Mouse (Mus musculus) forebrain, embryonic 15.5 days (tissue): Measurements from ENCODE around the gene Frem1. TPM values are rescaled to one million over a fixed set of nuclear protein-coding genes. Genes with fewer than 3 reads are reported as not detected.
A peak's percentile ranks its signal among the peaks of the same experiment; 100 is the strongest.

Experiments
- ATAC-seq: fragments of 200-750 bp; cut with Nextera tagmentation; replicated peaks from 2 replicates; pipeline ENCODE4 v1.8.0; 2017; ENCODE audit warnings: mild to moderate bottlenecking, moderate TSS enrichment, moderate library complexity
- H3K27ac ChIP-seq: fragments of 300-500 bp; sonication (generic); replicated peaks from 2 replicates; pipeline ENCODE4 v1.5.1; 2015; ENCODE audit warnings: mild to moderate bottlenecking, inconsistent platforms
- H3K27me3 ChIP-seq: fragments of 300-500 bp; sonication (generic); 2 replicates; pipeline ENCODE4 v1.6.1; 2015; ENCODE audit warnings: inconsistent platforms
- H3K36me3 ChIP-seq: fragments of 300-500 bp; sonication (generic); 2 replicates; pipeline ENCODE4 v1.6.1; 2015; ENCODE audit warnings: mild to moderate bottlenecking, inconsistent platforms
- H3K4me1 ChIP-seq: fragments of 300-500 bp; sonication (generic); 2 replicates; pipeline ENCODE4 v1.6.1; 2015; ENCODE audit warnings: inconsistent platforms
- H3K4me2 ChIP-seq: fragments of 300-500 bp; sonication (generic); replicated peaks from 2 replicates; pipeline ENCODE4 v1.6.1; 2015; ENCODE audit warnings: mild to moderate bottlenecking, inconsistent platforms
- H3K4me3 ChIP-seq: fragments of 300-500 bp; sonication (generic); 2 replicates; pipeline ENCODE4 v1.5.1; 2015; ENCODE audit warnings: mild to moderate bottlenecking, inconsistent platforms
- H3K9ac ChIP-seq: fragments of 300-500 bp; sonication (generic); replicated peaks from 2 replicates; pipeline ENCODE4 v1.6.1; 2015; ENCODE audit warnings: mild to moderate bottlenecking, inconsistent platforms
- H3K9me3 ChIP-seq: fragments of 300-500 bp; sonication (generic); 2 replicates; pipeline ENCODE4 v1.6.1; 2016; ENCODE audit warnings: inconsistent platforms
- WGBS: fragments of 180-500 bp; shearing (Covaris S2); methylation state at CpG from one replicate; pipeline ENCODE4 v1.1.7; 2015; ENCODE audit warnings: mixed read lengths; 5-methylcytosine and 5-hydroxymethylcytosine counted together
- polyA plus RNA-seq: library from polyadenylated mRNA; unstranded; fragments of >200 nt; fragmentation: Nextera tagmentation; extraction: Ambion mirVana; gene quantifications from 2 replicates; pipeline ENCODE4 v1.2.1, GENCODE M21; 2015

Frem1 gene
- polyA plus RNA-seq, 1 experiment from 2014 or later: 1.7 TPM

DNA sequence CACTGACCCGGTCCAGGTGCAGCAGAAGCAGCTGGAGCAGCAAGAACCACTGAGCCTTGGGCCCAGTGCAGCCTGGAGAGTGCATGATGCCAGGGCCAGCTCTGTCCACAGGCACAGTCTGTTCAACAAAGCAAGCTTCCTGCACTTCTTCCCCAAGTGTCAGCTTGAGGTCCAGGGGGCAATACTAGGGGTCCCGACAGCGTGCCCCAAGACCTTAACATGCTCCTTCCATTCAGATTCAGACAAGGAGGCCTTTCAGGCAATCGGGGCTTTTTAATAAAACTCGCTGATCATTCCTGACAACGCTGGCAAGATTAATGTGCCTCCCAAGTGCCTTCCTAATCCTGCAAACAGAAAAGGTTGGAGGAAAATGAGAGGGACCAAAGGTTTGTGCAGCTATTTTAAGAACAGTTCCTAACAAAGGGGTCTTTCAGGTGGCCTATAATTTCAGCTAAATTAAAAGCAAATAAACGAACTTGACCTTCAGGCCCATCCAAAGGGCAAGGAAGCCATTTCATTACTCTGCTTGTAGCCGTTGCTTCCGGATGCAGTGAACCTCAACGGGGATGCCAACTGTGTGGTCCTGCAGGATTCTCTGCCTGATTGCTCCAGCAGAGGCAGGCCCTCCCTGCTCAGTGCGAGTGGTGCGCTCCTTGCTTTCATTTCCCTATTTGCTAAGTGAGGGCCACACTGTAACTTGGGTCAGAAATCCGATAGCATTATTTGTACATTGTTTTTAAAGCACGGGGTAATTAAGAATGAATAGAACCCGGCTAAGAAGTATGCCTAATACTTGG is 31.2 kb downstream of the Frem1 start:
- no peak overlapping the region for H3K27ac ChIP-seq
- H3K27me3 ChIP-seq: no peaks in the 10 kb centered on the region
- peaks cover 13% of the 10 kb centered on the region for H3K4me1 ChIP-seq
- H3K36me3 ChIP-seq: no peaks in the 10 kb centered on the region
- H3K9ac ChIP-seq: no peak overlapping the region
- H3K4me3 ChIP-seq: no peak overlapping the region
- H3K4me2 ChIP-seq: no peak overlapping the region
- no peak; the same call in 1 of the 2 replicates for ATAC-seq
- H3K9me3 ChIP-seq: no peaks in the 10 kb centered on the region
- 15% methylated on average over 15 of the region's 15 CpGs for WGBS

DNA sequence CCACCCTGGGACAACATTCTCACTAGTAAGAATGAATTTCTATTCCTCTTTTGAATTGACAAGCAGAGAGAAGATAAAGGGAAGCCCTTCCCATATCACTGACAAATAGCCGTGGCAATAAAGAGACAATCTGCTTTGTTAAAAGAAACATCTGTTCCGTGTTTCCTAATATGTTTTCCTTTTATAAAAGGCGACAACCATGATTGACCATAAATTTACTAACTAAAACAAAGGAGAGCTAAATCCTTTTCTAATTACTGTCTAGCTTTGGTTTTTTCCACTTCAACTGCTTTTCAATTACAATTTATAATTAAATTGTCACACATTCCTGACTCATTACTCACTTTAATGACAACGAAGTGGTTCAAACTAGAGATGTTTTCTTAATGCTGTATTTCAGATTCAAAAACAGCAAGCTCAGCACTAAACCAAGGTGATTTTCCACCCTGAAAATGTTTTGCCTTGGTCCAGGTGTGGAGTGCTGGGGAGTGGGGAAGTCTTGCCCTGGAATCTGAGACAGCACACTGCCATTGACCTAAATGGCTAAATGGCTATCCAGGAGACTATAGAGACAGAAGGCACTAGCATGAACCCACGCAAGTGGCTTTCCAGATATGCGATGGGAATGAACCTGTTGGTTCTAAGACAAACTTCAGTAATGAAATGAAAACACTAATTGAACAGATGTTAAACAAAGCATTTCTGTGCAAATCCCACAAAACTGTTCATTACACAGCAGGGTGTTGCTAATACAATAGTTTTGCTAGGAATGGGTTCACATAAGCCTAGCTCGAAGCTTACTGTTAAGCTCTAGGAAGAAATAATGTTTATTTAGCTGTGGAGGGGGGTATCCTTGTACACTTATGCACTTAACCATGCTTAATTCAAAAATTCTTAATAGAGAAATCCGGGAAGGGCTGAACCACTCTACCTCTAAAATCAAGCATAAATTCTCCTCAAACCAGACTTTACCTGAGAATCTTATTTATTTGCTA is 33.7 kb downstream of the Frem1 start:
- Histone ChIP-seq H3K4me1 (peaks cover 13% of the 10 kb centered on the region), H3K4me3 (no peak overlapping the region), H3K27ac (peak overlapping the region; percentile 48; the same call in 1 of the 2 replicates), H3K27me3 (no peaks in the 10 kb centered on the region), H3K9me3 (no peaks in the 10 kb centered on the region), H3K9ac (no peak overlapping the region), H3K4me2 (no peak overlapping the region), H3K36me3 (no peaks in the 10 kb centered on the region)
- ATAC-seq: no peak
- WGBS: 16% methylated on average over 8 of the region's 8 CpGs

DNA sequence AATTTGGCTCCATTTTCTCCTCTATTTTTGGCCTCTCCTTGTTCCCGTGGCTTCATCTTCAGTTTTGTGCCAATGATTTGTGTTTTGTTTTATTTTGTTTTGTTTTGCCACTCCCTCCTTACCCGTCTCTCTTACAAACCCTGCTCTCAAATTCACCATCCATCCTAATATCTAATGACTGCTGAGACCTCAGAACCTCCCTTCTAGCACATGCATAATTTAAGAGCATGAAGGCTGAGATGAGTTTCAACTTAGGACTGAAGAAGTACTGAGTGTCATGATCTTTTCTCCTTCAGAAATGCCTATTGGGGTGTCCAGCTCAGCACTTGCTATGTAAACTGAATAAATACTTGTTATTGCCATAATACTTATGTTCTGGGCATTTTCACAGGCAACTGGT is 37.6 kb downstream of the Frem1 start:
- Histone ChIP-seq H3K27ac (no peak overlapping the region), H3K4me2 (no peak overlapping the region), H3K9me3 (no peaks in the 10 kb centered on the region), H3K4me1 (peaks cover 7% of the 10 kb centered on the region), H3K27me3 (no peaks in the 10 kb centered on the region), H3K4me3 (no peak overlapping the region), H3K36me3 (no peaks in the 10 kb centered on the region), H3K9ac (no peak overlapping the region)
- no peak for ATAC-seq
- 76% methylated on average over 2 of the region's 2 CpGs for WGBS

DNA sequence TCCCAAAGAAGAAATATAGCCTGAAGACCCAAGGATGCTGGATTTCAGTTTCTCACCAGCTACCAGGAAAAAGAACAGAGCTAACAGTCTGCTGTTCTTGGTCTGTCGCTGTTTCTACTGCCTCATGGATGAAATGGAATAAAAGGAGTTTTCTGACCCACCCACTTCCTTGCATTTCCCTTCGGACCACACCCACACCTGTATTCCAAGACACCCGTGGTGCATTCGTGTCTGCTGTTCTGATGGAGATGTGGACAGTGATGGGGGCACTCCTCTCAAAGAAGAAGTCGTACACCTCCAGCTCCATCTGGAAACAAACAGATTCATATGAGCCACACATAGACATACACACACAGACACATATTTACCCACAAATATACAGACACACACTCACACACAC is 48.1 kb downstream of the Frem1 start:
- no peak overlapping the region for H3K27ac ChIP-seq
- H3K27me3 ChIP-seq: no peaks in the 10 kb centered on the region
- H3K4me2 ChIP-seq: no peak overlapping the region

DNA sequence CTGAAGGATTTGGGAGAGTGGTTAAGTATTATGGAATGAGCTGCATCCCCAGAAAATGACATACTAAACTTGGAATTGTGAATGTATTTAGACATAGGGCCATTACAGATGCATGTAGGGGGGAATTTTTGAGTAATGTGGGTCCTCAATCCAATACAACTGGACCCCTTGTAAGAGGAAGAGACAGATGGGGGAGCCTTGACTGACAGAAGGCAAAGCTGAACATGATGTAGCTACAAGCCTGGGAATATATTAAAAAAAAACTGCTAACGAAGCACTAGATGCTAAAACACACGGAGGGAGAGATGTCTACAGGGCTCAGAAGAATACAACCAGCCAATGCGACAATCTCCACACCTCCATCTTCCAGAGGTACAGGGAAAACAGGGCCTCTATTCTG is 60.1 kb downstream of the Frem1 start:
- Histone ChIP-seq H3K9me3 (no peaks in the 10 kb centered on the region), H3K4me3 (no peak overlapping the region), H3K9ac (no peak overlapping the region), H3K27me3 (no peaks in the 10 kb centered on the region), H3K4me1 (peaks cover 14% of the 10 kb centered on the region; the same call in 1 of the 2 replicates), H3K27ac (peak overlapping the region; percentile 36), H3K4me2 (no peak overlapping the region), H3K36me3 (no peaks in the 10 kb centered on the region)
- peak; percentile 32; the same call in 1 of the 2 replicates for ATAC-seq
- 56% methylated on average over 3 of the region's 3 CpGs for WGBS

More for the DNA sequence above, 48.1 kb downstream of the Frem1 start:
- no peaks in the 10 kb centered on the region for H3K9me3 ChIP-seq
- H3K9ac ChIP-seq: no peak overlapping the region
- WGBS: 85% methylated on average over 5 of the region's 5 CpGs
- H3K4me1 ChIP-seq: peaks cover 4% of the 10 kb centered on the region; the same call in 1 of the 2 replicates
- no peak overlapping the region for H3K4me3 ChIP-seq
- no peaks in the 10 kb centered on the region for H3K36me3 ChIP-seq
- no peak for ATAC-seq

DNA sequence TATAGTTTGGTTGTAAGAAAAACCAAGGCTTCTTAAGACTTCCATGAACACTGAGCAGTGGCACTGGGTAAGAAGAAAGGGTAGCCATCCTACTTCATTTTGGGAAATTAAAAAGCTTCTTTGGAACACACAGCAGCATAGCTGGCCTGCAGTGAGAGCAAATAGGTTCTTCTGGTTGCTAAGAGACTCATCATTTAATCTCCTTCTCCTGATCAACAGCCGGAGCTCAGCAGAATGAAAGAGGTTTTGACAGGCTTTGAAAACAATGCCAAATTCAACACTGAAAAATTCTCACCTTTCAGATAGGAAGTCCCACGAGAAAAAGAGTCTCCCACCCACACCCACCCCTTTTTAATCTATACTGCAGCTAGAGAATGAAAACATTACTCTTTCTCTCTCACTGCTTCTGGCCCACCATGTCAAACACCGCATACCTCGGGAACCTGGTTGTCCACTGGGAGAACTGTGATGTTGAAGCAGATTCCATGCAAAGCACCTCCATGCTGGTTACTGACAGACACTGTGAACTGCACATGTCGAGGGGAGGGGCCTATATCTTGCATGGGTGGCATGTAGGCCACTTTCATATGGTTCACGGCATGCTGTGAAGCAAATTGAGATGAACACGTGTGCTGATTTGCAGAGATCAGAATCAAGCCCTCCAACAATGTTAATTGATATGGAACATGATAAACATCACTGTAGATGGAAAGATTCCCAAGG is 61.0 kb downstream of the Frem1 start:
- no peaks in the 10 kb centered on the region for H3K36me3 ChIP-seq
- no peak overlapping the region for H3K4me3 ChIP-seq
- H3K9ac ChIP-seq: no peak overlapping the region
- ATAC-seq: 0 out of 2 replicates have a peak, but pooled peaks have one; percentile 19
- no peaks in the 10 kb centered on the region for H3K9me3 ChIP-seq
- WGBS: 45% methylated on average over 7 of the region's 7 CpGs
- peaks cover 14% of the 10 kb centered on the region; the same call in 1 of the 2 replicates for H3K4me1 ChIP-seq
- H3K27me3 ChIP-seq: no peaks in the 10 kb centered on the region
- peak overlapping the region; percentile 36 for H3K27ac ChIP-seq
- H3K4me2 ChIP-seq: no peak overlapping the region

DNA sequence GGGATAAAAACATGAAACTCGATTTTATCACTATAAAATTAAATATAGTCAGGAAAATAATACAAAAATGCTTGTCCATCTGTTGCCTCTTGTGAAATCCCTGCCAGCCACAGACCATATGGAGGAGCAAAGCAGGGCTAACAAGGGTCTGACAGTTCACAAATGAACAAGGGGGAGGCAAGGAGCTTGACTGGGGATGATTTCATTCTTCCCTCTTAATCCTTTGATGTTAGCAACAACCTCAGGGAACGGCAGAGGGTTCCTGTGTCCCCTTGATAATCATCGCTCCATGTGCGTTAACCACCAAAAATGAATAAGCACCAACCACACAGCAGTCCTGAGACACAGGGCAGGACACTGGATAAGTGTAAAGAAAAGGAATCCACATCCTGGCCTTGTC is 79.8 kb downstream of the Frem1 start:
- WGBS: 32% methylated on average over 4 of the region's 4 CpGs
- Histone ChIP-seq H3K9ac (no peak overlapping the region), H3K4me3 (no peak overlapping the region), H3K27me3 (no peaks in the 10 kb centered on the region), H3K9me3 (no peaks in the 10 kb centered on the region), H3K27ac (peak overlapping the region; percentile 51; the same call in 1 of the 2 replicates), H3K4me1 (peaks cover 14% of the 10 kb centered on the region; the same call in 1 of the 2 replicates), H3K36me3 (no peaks in the 10 kb centered on the region), H3K4me2 (no peak overlapping the region)
- ATAC-seq: no peak

DNA sequence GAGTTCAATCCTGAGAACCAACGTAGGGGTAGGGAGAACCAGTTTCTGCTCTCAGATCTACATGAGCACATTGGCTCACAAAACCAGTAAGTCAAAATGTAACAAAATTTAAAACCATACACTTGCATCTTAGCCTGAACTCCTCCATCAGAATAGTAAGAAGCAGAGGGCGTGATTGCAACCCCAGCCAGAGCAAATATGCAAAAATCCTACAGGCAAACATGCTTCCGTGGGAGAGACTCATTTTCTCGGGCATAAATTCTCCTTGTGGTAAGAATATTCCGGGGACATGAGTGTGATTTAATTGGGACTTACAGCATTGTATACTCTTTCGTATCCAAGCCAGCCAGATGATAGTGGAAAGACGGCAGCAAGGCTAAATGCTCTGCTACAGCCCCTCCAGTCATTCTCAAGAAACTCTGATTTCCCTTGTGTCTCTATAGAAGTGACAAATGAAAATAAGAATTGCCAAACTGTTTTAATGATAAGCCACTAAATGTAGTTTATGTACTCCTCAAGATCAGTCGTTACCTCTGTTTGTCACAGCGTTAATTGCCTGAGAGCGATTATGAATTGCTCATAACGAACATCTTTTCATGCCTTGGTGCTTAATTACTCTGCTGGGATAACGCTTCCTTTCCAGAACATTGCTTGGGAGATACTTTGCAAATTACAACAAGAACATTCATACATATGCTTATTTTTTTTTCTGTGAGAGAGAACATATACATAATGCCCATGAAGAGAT is 81.1 kb downstream of the Frem1 start:
- H3K36me3 ChIP-seq: no peaks in the 10 kb centered on the region
- H3K27ac ChIP-seq: peak overlapping the region; percentile 53
- H3K9me3 ChIP-seq: no peaks in the 10 kb centered on the region
- H3K4me1 ChIP-seq: peaks cover 14% of the 10 kb centered on the region; the same call in 1 of the 2 replicates
- H3K27me3 ChIP-seq: no peaks in the 10 kb centered on the region
- no peak overlapping the region for H3K4me3 ChIP-seq
- H3K4me2 ChIP-seq: no peak overlapping the region
- H3K9ac ChIP-seq: no peak overlapping the region
- WGBS: 39% methylated on average over 12 of the region's 12 CpGs
- ATAC-seq: 0 out of 2 replicates have a peak, but pooled peaks have one; percentile 29

DNA sequence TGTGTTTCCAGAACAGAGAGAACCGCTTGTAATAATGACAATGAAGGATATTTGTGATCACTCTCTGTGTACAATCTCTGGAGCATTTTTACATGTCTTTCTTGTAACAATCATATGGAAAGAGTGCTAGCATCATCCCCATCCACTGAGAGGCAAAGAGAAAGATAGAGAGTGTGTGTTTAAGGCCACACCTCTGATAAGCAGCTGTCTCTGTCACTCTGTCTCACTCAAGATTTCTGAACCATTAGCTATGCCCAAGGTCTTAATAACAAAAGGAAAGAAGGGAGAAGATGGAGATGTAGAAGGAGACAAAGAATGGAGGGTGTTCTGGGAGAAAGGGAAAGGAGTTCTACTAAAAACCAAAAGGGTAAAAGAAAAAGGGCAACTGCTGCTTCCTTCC is 91.1 kb downstream of the Frem1 start:
- H3K4me2 ChIP-seq: no peak overlapping the region
- H3K9me3 ChIP-seq: no peaks in the 10 kb centered on the region
- no peaks in the 10 kb centered on the region for H3K36me3 ChIP-seq
- no peak overlapping the region for H3K9ac ChIP-seq
- H3K4me3 ChIP-seq: no peak overlapping the region
- no peak for ATAC-seq
- no peaks in the 10 kb centered on the region for H3K27me3 ChIP-seq
- no peak overlapping the region for H3K27ac ChIP-seq
- peaks cover 4% of the 10 kb centered on the region for H3K4me1 ChIP-seq
- WGBS: 91% methylated on average over 1 of the region's 1 CpGs

DNA sequence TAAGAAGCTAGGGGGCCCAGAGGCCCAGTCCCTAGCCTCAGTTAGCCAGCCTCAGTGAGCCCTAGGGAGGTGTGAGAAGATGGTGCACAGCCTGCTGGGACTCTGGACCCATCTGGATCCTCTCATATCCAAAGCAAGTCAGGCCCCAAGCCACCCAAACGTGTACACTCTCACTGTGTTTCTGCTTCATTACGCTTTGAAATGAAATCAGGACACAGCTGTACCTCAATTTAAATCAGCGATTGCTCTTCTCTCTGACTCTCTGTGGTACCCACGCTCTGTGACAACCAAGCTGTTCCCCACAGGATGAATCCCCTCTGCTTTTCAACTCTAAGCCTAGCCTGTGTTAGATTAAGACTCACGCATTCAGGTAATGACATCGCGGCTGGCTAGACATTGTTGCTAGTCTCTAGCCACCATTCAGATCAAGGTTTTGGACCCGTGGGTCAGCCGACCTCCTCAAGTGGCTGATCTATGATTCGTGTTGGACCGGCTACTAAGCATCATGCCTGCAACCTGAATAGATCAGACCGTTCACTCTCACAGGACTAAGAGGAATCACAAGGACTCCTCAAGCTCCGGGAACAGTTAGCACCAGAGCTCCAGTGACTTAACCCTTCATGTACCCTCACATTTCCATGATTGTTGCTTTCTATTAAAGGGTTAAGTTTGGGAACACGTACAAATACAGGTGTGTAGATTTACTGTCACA is 94.2 kb downstream of the Frem1 start:
- no peak overlapping the region for H3K4me3 ChIP-seq
- H3K27me3 ChIP-seq: no peaks in the 10 kb centered on the region
- H3K4me2 ChIP-seq: no peak overlapping the region
- H3K9me3 ChIP-seq: no peaks in the 10 kb centered on the region
- 59% methylated on average over 14 of the region's 14 CpGs for WGBS
- H3K27ac ChIP-seq: 0 out of 2 replicates have a peak overlapping the region, but pooled peaks have one; percentile 25
- H3K9ac ChIP-seq: no peak overlapping the region
- no peak for ATAC-seq
- H3K4me1 ChIP-seq: peaks cover 4% of the 10 kb centered on the region
- H3K36me3 ChIP-seq: no peaks in the 10 kb centered on the region
